Mouse (Mus musculus): Measurements from ENCODE around the gene Gpr37.

The Gpr37 gene

DNA sequence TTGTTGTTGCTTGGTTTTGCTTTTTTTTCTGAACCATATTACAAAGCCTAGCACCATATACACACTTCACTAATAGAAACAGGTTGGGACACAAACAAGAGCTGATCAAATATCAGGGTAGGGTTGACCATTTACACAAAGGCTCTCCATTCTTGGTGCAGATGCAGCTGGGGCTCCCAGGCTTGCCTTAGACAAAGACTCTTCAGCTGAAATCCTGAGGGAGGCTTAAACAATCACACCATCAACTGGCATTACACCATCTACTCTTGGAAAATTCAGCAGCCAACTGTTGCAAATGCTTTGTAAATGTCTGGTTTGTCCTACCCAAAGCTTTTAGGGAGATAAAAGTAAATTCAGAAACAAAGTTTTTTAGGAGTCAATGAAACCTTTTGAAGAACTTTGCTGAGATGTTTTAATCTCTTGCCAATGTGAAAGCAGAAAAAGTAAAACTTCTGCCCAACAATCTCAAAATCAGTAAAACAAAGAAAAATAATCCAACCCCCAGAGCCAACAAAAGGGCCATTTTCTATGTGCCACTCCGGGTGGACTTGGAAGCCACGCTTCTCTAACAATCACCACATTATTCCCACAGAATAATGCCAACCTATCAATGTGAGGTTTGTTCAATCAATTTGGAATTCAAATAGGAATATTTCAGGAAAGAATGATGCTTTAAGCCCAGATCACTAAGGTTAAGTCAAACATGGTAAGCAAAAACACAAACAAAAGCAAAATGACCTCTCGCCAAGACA lies 30.4 kb downstream of the Gpr37 start:
- H3K27me3 ChIP-seq (ENCODE audit: control insufficient read depth, insufficient read depth, low read length, poor library complexity, severe bottlenecking), result no peaks in the 10 kb centered on the region
- no peaks in the 10 kb centered on the region for H3K36me3 ChIP-seq (ENCODE audit: control insufficient read depth, insufficient read depth, low read length, poor library complexity, severe bottlenecking)
- DNase-seq (ENCODE audit: low read depth, low spot score), result no peak

Measured in splenic B cell, adult 2 months (primary cell).